Mouse (Mus musculus): ENCODE results near the gene Epb41l2.

GRCm38 (mm10) chr10:25535891-25536331 lies 176.3 kb downstream of the Epb41l2 start, which contains the start of gene Smlr1:
- no peak for TF ChIP-seq CTCF (IDR thresholded peaks at IDR 0.05; ENCODE audit: extremely low read depth, insufficient read depth, insufficient read length, insufficient replicate concordance)
- no peak for TF ChIP-seq POLR2A (IDR thresholded peaks at IDR 0.05; ENCODE audit: low read depth, low read length)

All from spleen, adult 2 months (tissue).